Mouse (Mus musculus): ENCODE results near the gene Farp1.

GRCm38 (mm10) chr14:121074197-121074734 is 39.3 kb downstream of the Farp1 start:
- TF ChIP-seq CTCF (IDR thresholded peaks at IDR 0.05; ENCODE audit: borderline replicate concordance, extremely low read depth, insufficient read depth, insufficient read length) (no peak), POLR2A (IDR thresholded peaks at IDR 0.05; ENCODE audit: borderline replicate concordance, extremely low read depth, insufficient read depth, insufficient read length, poor library complexity, severe bottlenecking) (no peak)
